Mouse (Mus musculus) bone marrow, adult 2 months (tissue): ENCODE results near the gene Cacna1e. TPM values are rescaled to one million over a fixed set of nuclear protein-coding genes. Genes with fewer than 3 reads are reported as not detected.
A peak's percentile ranks its signal among the peaks of the same experiment; 100 is the strongest.

Experiments
- H3K27ac ChIP-seq: fragments of 200-500 bp; 2 replicates; pipeline ENCODE4 v1.5.1; 2012; ENCODE audit warnings: low read depth, mild to moderate bottlenecking, control low read depth, inconsistent platforms, low read length; ENCODE audit not compliant: control insufficient read depth, poor library complexity, insufficient read depth
- H3K4me1 ChIP-seq: fragments of 200-500 bp; 2 replicates; pipeline ENCODE4 v1.6.1; 2011; ENCODE audit warnings: low read length; ENCODE audit not compliant: control insufficient read depth, insufficient read depth
- H3K4me3 ChIP-seq: fragments of 200-500 bp; replicated peaks from 2 replicates; pipeline ENCODE3; 2011; ENCODE audit warnings: mild to moderate bottlenecking, low read depth, low read length, control low read depth; ENCODE audit not compliant: control insufficient read depth
- CTCF ChIP-seq: fragments of 200-500 bp; IDR thresholded peaks from 2 replicates; pipeline ENCODE4 v1.5.1; 2011; ENCODE audit warnings: low read length, control low read depth; ENCODE audit not compliant: control insufficient read depth, insufficient read depth
- POLR2A ChIP-seq: fragments of 200-500 bp; IDR thresholded peaks from 2 replicates; pipeline ENCODE4 v1.6.1; 2011; ENCODE audit warnings: low read depth, mild to moderate bottlenecking, control low read depth, low read length, borderline replicate concordance; ENCODE audit not compliant: control insufficient read depth
- WGBS: fragments of 180-500 bp; shearing (Covaris S2); methylation state at CpG from one replicate; pipeline ENCODE4 v1.1.7; 2018; 5-methylcytosine and 5-hydroxymethylcytosine counted together
- polyA plus RNA-seq: library from polyadenylated mRNA; stranded (reverse); fragments of >200 nt; gene quantifications from 2 replicates; pipeline ENCODE4 v1.2.4, GENCODE M21; 2011; ENCODE audit warnings: low replicate concordance; ENCODE audit not compliant: missing spikeins, insufficient read depth, insufficient read length

The Cacna1e gene
- polyA plus RNA-seq, 1 experiment = 13.6 TPM

DNA sequence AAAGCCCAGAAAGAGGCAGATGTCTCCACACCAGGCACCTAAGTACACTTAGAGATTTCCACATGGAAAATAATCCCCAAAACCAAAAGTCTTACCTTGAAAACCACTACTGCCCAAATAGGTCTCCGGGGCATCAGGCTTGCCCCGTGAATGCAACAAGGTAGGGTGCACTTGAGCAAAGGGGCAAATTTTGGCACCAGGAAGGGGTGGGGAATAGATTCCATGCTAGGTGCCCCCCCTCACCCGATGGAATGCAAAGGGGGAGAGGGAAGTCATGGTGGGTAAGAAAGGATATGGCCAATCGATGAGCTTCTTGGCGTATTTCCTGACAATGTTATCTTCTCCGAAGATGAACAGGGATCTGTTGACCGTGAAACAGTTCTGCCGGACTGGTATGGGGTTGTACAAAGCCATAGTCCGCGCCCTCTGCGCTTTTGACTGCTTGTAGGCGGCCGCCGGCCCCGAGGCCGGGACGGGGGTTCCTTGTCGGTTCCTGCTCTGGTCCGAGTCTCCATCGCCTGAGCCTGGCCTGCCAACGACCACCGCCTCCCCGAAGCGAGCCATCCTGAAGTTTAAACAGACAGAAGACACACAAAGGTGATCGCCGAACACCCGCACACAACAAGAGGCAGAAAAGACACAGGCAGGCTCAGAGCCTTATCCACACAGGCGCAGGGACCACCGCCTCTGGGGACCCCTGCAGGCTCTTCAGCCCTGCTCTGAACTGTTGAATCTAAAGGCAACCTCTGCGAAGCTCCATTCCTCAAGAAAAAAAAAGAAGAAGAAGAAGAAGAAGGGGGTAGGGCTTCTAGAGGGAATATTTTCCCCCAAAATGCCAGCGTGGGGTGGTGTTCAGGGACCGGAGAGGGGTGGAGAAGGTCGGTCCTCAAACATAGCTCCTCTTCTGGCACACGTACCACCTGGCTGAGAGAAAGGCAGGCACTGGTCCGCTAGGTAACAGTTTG is 158.7 kb downstream of the Cacna1e start:
- Histone ChIP-seq H3K4me3 (peak overlapping the region; percentile 36), H3K4me1 (0 out of 2 replicates have a peak, but pooled peaks cover 1% of the 10 kb centered on the region), H3K27ac (no peak overlapping the region; the same call in 1 of the 2 replicates)
- TF ChIP-seq CTCF = no peak
- TF ChIP-seq POLR2A = no peak
- 28% methylated on average over 35 of the region's 35 CpGs for WGBS

DNA sequence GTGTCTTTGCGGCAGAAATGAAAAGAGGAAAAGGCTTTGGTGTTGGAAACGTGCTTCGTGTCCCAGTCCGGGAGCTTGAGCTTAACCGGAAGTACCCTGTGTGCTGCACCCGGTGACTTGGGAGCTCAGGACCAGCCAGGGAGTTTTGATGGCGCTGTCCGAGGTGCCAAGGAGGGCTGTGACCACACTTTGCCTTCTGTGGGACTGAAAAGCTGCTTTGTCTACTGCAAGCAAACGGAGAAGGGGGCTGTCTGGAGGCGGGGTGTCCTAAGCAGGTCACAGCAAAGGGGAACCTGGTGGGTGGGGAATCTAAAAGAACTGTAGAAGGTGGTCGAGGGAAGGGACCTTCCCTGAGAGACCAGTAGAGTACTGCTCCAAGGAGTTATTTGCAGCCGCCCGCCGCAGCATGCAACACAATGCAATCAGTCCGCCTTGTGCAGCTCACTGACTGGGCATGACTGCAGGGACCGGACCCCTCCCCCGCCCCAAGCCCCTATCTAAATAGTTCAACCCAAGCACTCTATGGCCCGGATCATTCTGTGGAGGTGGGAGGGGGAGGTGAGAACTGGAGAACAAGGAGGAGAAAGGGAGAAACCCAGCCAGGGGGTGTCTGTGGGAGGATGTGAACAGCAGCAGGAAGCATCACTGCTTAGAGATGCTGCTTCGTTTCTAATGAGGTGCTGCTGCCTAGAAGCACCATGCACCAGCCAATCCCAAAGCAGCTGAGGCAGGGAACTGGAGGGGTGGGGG is 160.6 kb downstream of the Cacna1e start:
- WGBS = 10% methylated on average over 19 of the region's 19 CpGs
- H3K27ac ChIP-seq = no peak overlapping the region
- TF ChIP-seq POLR2A (no peak), CTCF (no peak)
- no peak overlapping the region for H3K4me3 ChIP-seq
- H3K4me1 ChIP-seq = 0 out of 2 replicates have a peak, but pooled peaks cover 1% of the 10 kb centered on the region

DNA sequence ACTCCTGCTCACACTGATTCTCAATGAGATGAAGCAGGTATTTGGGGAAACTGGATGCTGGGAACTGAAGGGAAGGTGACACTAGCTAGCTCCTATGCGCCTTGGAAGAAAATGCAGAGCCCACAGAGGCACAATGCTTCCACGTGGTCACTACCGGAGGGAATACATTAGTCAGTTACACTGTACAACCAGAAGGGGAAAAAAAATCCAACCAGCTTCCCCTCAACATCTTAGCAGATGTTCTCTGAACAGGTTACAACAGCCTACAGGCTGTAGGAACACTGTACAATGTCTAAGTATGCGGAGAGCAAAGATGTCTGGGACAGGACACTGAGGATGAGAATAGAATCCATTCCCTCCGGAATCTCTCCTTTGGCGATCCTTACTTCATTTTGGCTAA is 161.2 kb downstream of the Cacna1e start:
- TF ChIP-seq POLR2A = no peak
- TF ChIP-seq CTCF = no peak
- 41% methylated on average over 6 of the region's 6 CpGs for WGBS
- 0 out of 2 replicates have a peak, but pooled peaks cover 1% of the 10 kb centered on the region for H3K4me1 ChIP-seq

DNA sequence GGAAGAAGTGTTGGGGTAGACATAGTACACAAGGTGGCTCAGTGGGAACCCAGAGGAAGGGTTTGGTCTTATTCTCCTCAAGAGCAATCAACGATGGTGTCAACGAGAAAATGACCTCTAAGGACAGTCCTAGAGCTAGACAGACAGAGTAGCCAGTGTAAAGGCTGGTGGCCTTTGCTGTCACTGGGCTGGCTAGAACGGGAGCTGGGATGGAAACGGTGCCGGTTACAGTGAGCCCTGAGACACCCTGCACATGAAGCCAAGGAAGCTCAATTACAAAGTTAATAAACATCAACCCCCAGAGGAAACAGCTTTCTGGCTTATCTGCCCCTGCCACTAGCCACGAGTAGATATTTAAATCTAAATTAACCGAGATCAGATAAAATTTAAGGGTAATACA is 168.7 kb downstream of the Cacna1e start:
- no peak for TF ChIP-seq CTCF
- TF ChIP-seq POLR2A = no peak
- Histone ChIP-seq H3K4me1 (no peaks in the 10 kb centered on the region; the same call in 1 of the 2 replicates), H3K4me3 (no peak overlapping the region), H3K27ac (no peak overlapping the region)
- WGBS = 58% methylated on average over 7 of the region's 7 CpGs

More for the DNA sequence above, 161.2 kb downstream of the Cacna1e start:
- H3K4me3 ChIP-seq = no peak overlapping the region
- H3K27ac ChIP-seq = no peak overlapping the region

DNA sequence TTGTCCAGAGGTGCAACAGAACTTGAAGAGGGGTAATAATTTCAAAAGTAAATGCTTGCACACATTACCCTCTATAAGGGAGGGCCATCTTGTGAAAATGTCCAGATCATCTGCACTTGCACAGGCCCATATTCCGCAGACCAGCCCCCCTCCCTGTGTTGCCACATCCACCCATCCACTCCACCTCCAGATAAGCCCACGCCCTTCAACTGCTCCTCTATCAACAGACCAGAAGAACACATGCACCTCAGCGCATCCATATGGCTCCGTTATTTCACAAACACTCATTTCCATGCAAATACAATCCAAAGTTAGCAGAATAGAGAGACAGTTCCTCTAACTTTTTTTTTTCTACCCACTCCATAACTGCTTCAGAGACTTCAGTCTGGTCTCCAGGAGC is 171.6 kb downstream of the Cacna1e start:
- Histone ChIP-seq H3K4me3 (no peak overlapping the region), H3K4me1 (no peaks in the 10 kb centered on the region; the same call in 1 of the 2 replicates), H3K27ac (no peak overlapping the region)
- 59% methylated on average over 4 of the region's 4 CpGs for WGBS
- TF ChIP-seq CTCF (no peak), POLR2A (no peak)

DNA sequence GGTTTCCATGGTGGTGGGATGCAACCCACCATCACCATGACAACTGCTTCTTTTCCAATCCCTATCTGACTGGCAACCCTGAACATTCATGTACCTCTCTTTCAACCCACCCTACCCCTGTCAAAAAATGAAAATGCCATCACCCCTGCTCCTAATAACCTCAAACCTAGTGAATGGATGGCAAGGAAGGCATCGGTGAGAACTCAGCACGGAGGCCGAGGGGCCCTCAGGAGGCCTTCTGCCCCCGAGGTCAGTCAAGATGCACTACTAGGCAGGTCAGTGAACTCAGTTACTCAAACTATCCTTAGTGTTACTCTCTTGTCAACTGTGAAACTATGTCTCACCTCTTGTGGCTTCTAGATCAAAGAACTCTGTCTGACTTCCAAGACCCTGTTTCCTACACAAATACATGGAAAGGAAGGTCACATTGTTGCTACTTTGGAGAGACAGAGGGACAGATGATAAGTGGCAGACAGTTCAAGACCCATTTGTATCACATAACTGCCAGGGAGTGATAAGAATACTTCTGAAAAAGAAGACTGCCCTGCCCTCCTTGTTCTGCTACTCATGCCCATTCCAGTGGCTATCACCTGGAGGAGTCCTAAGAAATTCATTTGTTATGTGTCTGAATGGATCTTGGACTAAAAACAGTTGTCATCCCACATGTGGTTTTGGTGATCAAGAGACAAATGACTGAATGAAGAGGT is 176.6 kb downstream of the Cacna1e start:
- no peaks in the 10 kb centered on the region; the same call in 1 of the 2 replicates for H3K4me1 ChIP-seq
- no peak for TF ChIP-seq CTCF
- no peak for TF ChIP-seq POLR2A
- WGBS = 85% methylated on average over 4 of the region's 4 CpGs
- no peak overlapping the region for H3K4me3 ChIP-seq
- H3K27ac ChIP-seq = peak overlapping the region; percentile 33; the same call in 1 of the 2 replicates

DNA sequence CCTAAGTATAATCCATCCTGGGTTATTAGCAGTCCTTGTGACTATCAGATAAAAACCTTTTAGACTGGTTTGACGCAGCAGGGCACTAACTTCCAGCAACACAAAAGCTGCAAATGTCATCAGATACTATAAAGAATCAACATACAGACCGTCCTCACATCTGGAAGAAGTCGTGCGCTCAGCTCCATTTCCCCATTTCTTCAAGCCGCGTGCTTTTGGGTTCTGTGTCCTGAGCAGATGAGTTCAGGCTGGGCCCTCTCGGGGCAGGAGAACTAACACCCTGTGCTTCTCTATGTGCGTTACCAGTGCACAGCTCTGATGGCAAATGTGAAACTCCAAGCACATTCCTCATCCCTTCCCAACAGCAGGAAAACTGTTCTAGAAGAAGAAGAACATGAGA is 177.3 kb downstream of the Cacna1e start:
- WGBS = 83% methylated on average over 8 of the region's 8 CpGs
- TF ChIP-seq POLR2A = no peak
- no peak for TF ChIP-seq CTCF
- H3K4me1 ChIP-seq = no peaks in the 10 kb centered on the region; the same call in 1 of the 2 replicates
- no peak overlapping the region for H3K4me3 ChIP-seq
- no peak overlapping the region for H3K27ac ChIP-seq
